Mouse (Mus musculus): ENCODE data around the gene Gm44973. TPM values are rescaled to one million over a fixed set of nuclear protein-coding genes. Genes with fewer than 3 reads are reported as not detected.
A peak's percentile ranks its signal among the peaks of the same experiment; 100 is the strongest.
"Not testable (repeated sequence)": the region's sequence is repeated elsewhere in the genome, so short reads cannot be mapped to it uniquely, and the experiment has no call there.

Gene Gm44973
- 10 to 100 TPM in 2 of 3 experiments, 1 to 10 TPM in 1; 7.8 to 17.2 (median 10.8) TPM for polyA plus RNA-seq (2017; shearing (Covaris generic))

- peak; percentile 78 for ATAC-seq
Observed at GRCm38 (mm10) chr7:5015118-5016001, at the start of gene Gm44973. Gene Gm44973 (plus strand): TSS chr7:5015496.

GRCm38 (mm10) chr7:4971068-4971467 lies 44.2 kb upstream of the Gm44973 start, which contains the start of gene Sbk3:
Gene Sbk3 (minus strand): TSS chr7:4971168.
- no peak for ATAC-seq

- no peak for ATAC-seq
Observed at GRCm38 (mm10) chr7:4971710-4972109, 43.6 kb upstream of the Gm44973 start.

GRCm38 (mm10) chr7:4972321-4973047 lies 42.8 kb upstream of the Gm44973 start:
- ATAC-seq = no peak

- no peak for ATAC-seq
Observed at GRCm38 (mm10) chr7:4975455-4975854, 39.8 kb upstream of the Gm44973 start.

DNA sequence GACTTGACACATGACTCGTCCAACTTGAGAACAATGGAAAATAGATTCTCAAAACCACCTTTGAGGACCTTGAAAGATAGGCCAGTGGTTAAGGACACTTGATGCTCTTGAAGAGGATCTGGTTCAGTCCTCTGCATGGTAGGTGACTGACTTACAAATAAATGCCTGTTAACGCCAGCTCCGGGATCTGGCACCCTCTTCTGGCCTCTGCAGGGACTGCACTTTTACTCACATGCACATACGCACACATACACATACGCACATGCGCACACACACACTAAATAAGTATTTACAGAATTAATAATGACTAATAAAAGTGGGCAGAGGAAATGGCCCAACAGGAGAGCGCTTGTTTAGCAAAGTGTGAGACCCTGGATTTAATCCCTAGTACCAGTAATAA lies 38.5 kb upstream of the Gm44973 start:
- no peak for ATAC-seq

GRCm38 (mm10) chr7:4988250-4988649 lies 27.0 kb upstream of the Gm44973 start:
- ATAC-seq = no peak

DNA sequence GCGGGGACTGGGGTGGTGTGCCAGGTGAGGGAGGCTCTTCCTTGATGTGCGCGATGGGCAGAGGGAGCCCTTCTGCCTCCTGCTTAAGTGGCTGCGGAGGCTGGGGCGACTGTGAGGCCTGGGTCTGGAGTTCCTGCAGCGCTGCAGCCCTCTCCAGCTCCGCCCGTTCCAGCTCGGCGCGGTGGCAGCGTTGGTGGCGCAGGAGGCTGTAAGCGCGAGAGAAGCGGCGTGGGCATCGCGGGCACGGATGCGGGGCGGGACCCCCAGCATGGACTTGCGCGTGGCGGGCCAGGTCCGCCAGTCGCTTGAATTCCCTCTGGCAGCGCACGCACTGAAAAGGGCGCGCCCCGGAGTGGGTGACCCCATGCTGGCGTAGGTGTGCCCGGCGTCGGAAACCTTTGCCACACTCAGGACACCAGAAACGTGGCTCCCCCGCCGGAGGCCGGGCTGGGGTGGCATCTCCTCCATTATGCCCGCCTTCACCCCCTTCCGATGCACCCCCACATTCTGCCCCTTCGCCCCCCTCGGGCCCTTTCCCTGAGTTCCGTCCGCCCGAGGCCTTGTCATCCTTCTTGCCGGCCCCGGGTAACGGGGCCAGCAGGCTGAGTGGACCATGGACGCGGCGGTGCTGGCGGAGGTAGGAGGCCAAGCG lies 21.8 kb upstream of the Gm44973 start:
- no peak for ATAC-seq

- no peak for ATAC-seq
Observed at GRCm38 (mm10) chr7:4993999-4994788, 21.1 kb upstream of the Gm44973 start.

- peak; percentile 33 for ATAC-seq
Observed at GRCm38 (mm10) chr7:4995268-4996002, 19.9 kb upstream of the Gm44973 start.

DNA sequence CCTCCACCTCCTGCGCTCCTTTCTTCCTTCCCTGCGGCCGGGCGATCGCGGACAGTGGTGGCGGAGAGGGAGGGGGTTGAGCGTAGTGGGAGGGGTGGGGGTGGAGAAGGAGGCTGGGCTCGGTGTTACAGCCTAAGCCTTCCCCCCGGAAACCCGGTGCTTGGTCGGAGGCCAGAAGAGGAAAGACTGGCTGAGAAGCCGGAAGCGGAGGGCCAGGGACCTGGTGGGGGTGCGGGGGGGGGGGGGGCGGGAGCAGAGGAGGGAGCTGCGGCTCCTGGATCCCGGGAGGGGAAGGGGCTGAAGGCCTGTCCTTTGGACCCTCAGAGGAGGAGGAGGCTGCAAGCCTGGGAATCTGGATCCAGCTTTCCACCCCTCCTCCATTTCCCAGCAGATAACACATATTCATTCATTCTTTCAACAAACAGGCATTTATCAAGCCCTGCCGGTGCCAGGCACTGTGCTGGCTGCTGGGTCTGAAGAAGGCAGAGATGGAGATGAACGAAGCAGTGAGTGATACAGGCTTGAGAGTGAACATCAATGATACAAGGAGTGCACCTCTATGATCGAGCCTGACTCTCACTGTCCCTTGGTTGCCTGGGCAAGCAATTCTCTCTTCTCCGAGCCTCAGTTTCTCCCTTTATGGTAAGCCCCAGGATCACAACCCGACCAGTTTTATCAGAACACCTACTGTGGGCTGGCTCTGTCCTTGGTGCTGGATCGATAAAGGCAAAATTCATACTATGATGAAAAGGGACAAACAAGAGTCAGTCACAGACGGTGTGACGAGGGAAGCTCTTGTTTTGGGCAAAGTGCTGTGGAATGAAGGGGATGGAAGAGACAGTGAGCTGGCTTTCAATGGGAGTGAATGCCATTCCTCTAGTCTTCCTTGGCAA lies 19.0 kb upstream of the Gm44973 start, which contains the start of gene Zfp579:
Gene Zfp579 (minus strand): TSS at position 156 of the 893 bp plus-strand sequence.
- ATAC-seq = peak; percentile 72

DNA sequence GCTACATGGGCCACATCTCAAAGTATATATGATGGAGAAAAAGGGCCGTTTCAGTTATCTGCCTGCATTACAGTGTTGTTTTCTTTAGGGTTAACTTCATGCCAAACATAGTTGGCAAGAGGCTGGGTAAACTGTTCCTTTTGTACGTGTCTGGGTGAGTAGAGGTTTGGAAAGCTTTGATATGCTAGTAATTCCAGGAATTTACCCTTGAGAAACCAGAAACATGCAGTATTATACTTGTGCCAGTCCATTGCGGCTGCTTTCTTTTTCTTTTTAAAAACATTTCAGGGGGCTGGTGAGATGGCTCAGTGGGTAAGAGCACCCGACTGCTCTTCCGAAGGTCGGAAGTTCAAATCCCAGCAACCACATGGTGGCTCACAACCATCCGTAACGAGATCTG lies 18.4 kb upstream of the Gm44973 start:
- ATAC-seq = no peak

DNA sequence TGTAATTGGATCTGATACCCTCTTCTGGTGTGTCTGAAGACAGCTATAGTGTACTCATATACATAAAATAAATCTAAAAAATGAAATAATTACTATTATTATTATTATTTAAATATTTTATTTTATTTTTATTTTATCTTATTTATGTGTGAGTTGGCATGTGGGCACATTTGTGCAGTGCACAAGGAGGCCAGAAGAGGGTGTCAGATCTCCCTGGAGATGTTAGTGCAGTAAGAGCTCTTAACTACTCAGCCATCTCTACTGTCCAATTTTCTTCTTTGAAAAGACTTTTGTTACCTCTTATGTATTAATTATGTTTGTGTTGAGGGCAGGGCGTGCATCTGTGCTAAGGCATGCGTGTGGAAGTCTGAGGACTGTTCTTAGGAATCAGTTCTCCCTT lies 15.4 kb upstream of the Gm44973 start:
- ATAC-seq = peak; percentile 47

- ATAC-seq = not testable (repeated sequence)
Observed at GRCm38 (mm10) chr7:5002876-5003275, 12.4 kb upstream of the Gm44973 start.

- no peak for ATAC-seq
Observed at GRCm38 (mm10) chr7:5008229-5008628, 7.1 kb upstream of the Gm44973 start.

DNA sequence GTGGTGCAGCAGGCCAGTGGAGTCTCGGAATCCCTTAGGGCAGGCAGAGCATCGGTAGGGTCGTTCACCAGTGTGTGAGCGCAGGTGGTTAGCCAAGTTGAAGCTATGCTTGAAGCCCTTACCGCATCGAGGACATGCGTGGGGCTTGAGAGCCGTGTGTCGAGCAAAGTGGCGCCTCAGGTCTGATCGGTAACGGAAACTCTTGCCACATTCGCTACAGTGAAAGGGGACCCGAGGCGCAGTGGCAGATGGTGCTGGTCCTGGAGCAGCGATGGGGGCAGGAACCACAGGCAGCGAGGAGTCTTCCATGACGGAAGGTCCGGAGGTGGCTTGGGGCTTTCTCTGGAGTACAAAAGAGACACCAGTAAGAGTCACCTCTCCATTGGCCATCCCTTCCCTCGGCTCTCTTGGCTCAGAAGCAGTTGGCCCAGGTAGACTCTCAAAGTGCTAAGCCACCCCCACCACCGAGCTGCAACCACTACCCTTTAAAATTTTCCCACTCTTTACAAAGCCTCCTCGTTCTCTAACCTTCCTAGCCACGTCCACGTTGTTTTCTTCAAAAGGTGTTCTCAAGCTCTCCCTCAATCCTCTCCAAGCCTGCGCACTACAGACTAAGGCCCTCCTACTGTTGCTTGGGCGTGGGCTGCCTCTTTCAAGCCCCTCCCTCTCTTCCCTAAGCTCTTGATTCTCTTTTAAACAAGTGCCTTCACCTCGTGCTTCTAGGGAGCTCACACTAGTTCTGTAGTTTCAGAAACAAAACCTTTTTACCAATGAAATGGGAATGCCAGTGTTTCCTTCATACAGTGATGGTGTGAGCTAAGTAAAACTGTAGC lies 2.4 kb upstream of the Gm44973 start:
- no peak for ATAC-seq

DNA sequence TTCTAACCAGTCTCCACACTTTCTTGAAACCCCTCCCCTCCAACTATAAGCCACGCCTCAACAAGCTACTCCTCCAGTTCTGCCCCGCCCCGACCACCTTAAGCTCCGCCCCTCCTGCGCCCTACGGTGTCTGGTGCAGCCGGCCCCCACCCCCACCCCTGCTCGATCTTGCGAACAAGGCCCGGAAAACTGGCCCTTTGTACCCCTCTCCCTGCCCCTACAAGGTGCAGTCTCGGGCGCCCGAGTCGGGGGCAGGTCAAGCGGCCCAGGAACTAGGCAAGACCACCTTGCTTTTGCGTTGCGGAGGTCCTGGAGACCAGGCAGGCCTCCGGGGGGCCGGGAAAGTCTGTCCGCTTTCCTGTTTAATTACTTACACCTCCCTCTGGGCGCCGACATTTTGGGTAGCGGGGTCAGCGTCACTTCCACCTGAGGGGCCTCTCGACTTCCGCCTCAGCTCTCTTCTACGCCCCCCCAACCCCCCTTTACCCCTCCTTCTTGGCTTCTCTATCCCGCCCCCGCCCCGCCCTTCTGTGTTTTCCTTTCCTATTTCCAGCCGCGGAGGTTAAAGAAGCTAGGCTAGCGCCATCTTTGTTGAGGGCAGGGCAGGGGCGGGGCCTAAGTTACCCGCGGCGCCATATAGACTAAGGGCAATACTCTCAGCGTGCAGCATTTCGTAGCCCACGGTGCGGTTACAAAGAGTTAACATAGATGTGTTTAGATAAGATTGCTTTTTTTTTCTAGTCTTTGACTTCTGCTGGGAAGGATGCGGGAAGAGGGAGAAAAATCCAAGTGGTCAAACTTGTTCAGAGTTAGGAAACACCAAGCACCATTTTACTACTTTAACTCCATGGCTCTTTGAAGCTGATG lies 812 bp upstream of the Gm44973 start, which contains the start of the genes Zfp524 and Fiz1:
Gene Zfp524 (plus strand): TSS at position 165 of the 867 bp plus-strand sequence.
Gene Fiz1 (minus strand): TSS at position 447 of the 867 bp plus-strand sequence.
- peak; percentile 74 for ATAC-seq

DNA sequence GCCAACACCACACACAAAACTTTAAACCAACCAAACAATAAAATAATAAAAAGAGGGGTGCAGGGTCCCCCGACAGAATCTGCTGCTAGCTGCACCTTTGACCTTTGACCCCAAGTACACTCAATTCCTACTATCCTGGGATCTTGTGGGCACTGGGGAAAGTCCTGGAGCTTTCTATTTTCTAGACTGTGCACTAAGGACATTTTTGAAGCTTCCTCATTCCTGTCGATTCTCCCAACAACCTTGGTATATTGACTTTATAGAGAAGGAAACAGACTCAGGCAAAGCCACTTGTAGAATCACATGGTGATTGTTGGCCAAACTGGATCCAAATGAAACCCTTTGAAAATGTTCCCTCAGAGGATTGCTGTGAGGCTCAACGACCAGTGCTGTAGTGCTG lies 761 bp downstream of the Gm44973 start:
- no peak for ATAC-seq

All from inflammation-experienced regulatory T-cells, adult 6 months (primary cell).